Mouse (Mus musculus): ENCODE measurements around the gene Mepce. TPM values are rescaled to one million over a fixed set of nuclear protein-coding genes. Genes with fewer than 3 reads are reported as not detected.
A peak's percentile ranks its signal among the peaks of the same experiment; 100 is the strongest.

Mepce gene
- total and polyA plus RNA-seq, 3 experiments: 27.8 to 173 (median 53.9) TPM

DNA sequence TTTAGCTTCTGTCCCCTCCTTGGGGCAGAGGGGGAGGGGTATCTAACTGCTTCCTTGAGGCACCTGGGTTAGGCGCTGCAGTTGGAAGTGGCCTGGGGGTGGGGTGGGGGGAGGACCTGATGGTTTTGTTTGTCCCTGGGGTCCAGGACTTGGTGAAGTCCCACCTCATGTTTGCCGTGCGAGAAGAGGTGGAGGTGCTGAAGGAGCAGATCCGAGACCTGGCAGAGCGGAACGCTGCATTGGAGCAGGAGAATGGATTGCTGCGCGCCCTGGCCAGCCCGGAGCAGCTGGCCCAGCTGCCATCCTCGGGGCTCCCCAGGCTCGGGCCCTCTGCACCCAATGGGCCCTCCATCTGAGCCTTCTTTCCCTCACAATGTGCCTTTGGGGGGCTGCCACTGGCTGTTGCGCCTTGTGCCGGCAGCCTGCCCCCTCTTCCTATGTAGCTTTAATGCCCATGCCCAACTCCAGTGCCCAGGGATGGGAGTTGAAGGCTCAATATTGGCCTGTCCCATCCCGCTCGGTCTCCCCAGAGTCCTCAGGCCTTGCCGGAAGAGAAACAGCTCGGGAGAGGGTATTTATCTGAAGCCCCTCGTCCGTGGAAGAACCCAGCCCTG lies 28.4 kb downstream of the Mepce start:
- H3K36me3 ChIP-seq (replicated peaks): peaks cover 75% of the 10 kb centered on the region
- DNase-seq (ENCODE audit: low spot score) (no peak), ATAC-seq (ENCODE audit: extremely low read depth, insufficient number of reproducible peaks, low FRiP score, poor library complexity, severe bottlenecking) (no peak)
- no peak overlapping the region for H3K4me3 ChIP-seq (ENCODE audit: low read depth, low read length)
- H3K27me3 ChIP-seq (ENCODE audit: insufficient read depth, low read length): no peaks in the 10 kb centered on the region
- no peak for TF ChIP-seq POLR2AphosphoS5 (IDR thresholded peaks at IDR 0.05; ENCODE audit: insufficient replicate concordance, low read depth, low read length)
- no peak for TF ChIP-seq CTCF (IDR thresholded peaks at IDR 0.05; ENCODE audit: low read depth, low read length)
- no peak for TF ChIP-seq TAL1 (conservative IDR thresholded peaks at IDR 0.05; ENCODE audit: low read depth, low read length)
- TF ChIP-seq GATA2 (IDR thresholded peaks at IDR 0.05; ENCODE audit: borderline replicate concordance, low read depth, low read length): no peak
- no peak for TF ChIP-seq GATA1 (IDR thresholded peaks at IDR 0.05; ENCODE audit: borderline replicate concordance, low read length)
- no peaks in the 10 kb centered on the region for H3K9me3 ChIP-seq (replicated peaks)
- peaks cover 56% of the 10 kb centered on the region for H3K4me1 ChIP-seq (ENCODE audit: insufficient read depth, low read depth, low read length)

DNA sequence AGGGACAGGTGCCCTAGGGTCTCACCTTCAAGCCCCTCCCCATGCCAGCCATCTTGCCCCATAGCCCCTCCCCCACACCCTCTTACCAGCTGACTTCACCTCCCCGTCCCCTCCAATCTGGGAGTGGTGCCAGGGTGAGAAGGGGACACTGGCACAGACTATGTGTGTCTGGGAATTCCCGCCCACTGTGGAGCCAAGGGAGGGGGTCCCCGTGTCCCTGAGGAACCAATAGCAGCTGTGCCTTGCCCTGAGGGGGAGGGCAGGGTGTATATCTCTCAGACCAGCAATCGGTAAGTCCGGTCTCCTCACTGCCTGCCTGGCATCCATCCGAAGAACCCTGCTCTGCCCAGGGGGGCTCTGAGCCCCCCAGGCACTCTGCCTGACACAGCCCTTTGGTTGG lies 29.6 kb downstream of the Mepce start:
- Histone ChIP-seq H3K36me3 (replicated peaks) (peaks cover 86% of the 10 kb centered on the region), H3K9me3 (replicated peaks) (no peaks in the 10 kb centered on the region), H3K27me3 (ENCODE audit: insufficient read depth, low read length) (no peaks in the 10 kb centered on the region), H3K4me1 (ENCODE audit: insufficient read depth, low read depth, low read length) (peaks cover 67% of the 10 kb centered on the region), H3K4me3 (ENCODE audit: low read depth, low read length) (no peak overlapping the region)
- TF ChIP-seq GATA1 (IDR thresholded peaks at IDR 0.05; ENCODE audit: borderline replicate concordance, low read length) (no peak), POLR2AphosphoS5 (IDR thresholded peaks at IDR 0.05; ENCODE audit: insufficient replicate concordance, low read depth, low read length) (no peak), CTCF (IDR thresholded peaks at IDR 0.05; ENCODE audit: low read depth, low read length) (no peak), GATA2 (IDR thresholded peaks at IDR 0.05; ENCODE audit: borderline replicate concordance, low read depth, low read length) (no peak), TAL1 (conservative IDR thresholded peaks at IDR 0.05; ENCODE audit: low read depth, low read length) (no peak)
- ATAC-seq (ENCODE audit: extremely low read depth, insufficient number of reproducible peaks, low FRiP score, poor library complexity, severe bottlenecking) (no peak), DNase-seq (ENCODE audit: low spot score) (no peak)

DNA sequence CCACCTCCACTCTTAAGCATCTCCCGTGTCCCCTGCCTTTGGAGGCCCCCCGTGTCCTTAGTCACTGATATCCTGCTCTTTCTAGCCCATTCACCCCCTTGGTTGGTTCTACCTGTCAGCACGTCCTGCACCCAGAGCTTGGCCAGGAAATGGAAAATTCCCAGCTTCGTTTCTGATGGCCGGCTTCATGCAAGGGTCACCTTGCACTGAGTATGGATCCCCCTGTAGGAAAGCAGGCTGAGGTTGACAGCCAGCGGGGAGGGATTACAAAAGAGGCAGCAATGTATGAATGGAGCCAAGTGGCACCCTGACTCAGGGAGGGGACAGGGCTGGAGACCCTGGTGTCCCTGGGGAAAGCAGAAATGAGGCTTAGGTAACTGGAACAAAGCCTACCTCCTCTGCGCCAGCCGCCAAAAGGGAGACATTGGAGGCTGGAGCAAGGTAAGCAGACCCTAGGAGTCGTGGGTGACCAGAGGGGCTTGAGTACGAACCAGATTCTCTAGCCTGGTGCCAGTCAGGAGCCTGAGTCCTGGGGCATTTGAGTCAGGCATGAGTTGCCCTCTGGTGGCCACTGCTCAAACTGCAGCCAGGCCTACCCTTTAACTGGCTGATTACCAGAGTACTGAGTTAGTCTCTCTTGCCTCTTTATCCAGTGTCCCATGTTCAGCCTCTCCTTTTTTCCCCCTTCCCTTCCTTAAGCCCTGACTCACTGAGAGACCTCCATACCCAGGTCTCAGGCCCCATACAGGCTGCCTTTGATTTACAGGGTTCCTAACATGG lies 30.4 kb downstream of the Mepce start:
- Histone ChIP-seq H3K9me3 (replicated peaks) (no peaks in the 10 kb centered on the region), H3K4me3 (ENCODE audit: low read depth, low read length) (no peak overlapping the region), H3K36me3 (replicated peaks) (peaks cover 90% of the 10 kb centered on the region), H3K4me1 (ENCODE audit: insufficient read depth, low read depth, low read length) (peaks cover 75% of the 10 kb centered on the region), H3K27me3 (ENCODE audit: insufficient read depth, low read length) (no peaks in the 10 kb centered on the region)
- ATAC-seq (ENCODE audit: extremely low read depth, insufficient number of reproducible peaks, low FRiP score, poor library complexity, severe bottlenecking): peak; percentile 25; the same call in 1 of the 2 replicates
- peak; percentile 75 for DNase-seq (ENCODE audit: low spot score)
- TF ChIP-seq CTCF (IDR thresholded peaks at IDR 0.05; ENCODE audit: low read depth, low read length) (peak; percentile 99), GATA1 (IDR thresholded peaks at IDR 0.05; ENCODE audit: borderline replicate concordance, low read length) (no peak)

GRCm38 (mm10) chr5:137756106-137756505 lies 31.3 kb downstream of the Mepce start:
- TF ChIP-seq CTCF (IDR thresholded peaks at IDR 0.05; ENCODE audit: low read depth, low read length) (no peak), GATA1 (IDR thresholded peaks at IDR 0.05; ENCODE audit: borderline replicate concordance, low read length) (no peak), GATA2 (IDR thresholded peaks at IDR 0.05; ENCODE audit: borderline replicate concordance, low read depth, low read length) (no peak), POLR2AphosphoS5 (IDR thresholded peaks at IDR 0.05; ENCODE audit: insufficient replicate concordance, low read depth, low read length) (no peak), TAL1 (conservative IDR thresholded peaks at IDR 0.05; ENCODE audit: low read depth, low read length) (no peak)
- Histone ChIP-seq H3K27me3 (ENCODE audit: insufficient read depth, low read length) (no peaks in the 10 kb centered on the region), H3K4me3 (ENCODE audit: low read depth, low read length) (no peak overlapping the region), H3K36me3 (replicated peaks) (peaks cover 95% of the 10 kb centered on the region), H3K9me3 (replicated peaks) (no peaks in the 10 kb centered on the region), H3K4me1 (ENCODE audit: insufficient read depth, low read depth, low read length) (peaks cover 80% of the 10 kb centered on the region)
- ATAC-seq (ENCODE audit: extremely low read depth, insufficient number of reproducible peaks, low FRiP score, poor library complexity, severe bottlenecking) (no peak), DNase-seq (ENCODE audit: low spot score) (no peak)

- H3K9me3 ChIP-seq (replicated peaks): no peaks in the 10 kb centered on the region
- DNase-seq (ENCODE audit: low spot score) (no peak), ATAC-seq (ENCODE audit: extremely low read depth, insufficient number of reproducible peaks, low FRiP score, poor library complexity, severe bottlenecking) (no peak)
- no peak overlapping the region for H3K4me3 ChIP-seq (ENCODE audit: low read depth, low read length)
- peaks cover 95% of the 10 kb centered on the region for H3K36me3 ChIP-seq (replicated peaks)
- TF ChIP-seq TAL1 (conservative IDR thresholded peaks at IDR 0.05; ENCODE audit: low read depth, low read length): no peak
- TF ChIP-seq POLR2AphosphoS5 (IDR thresholded peaks at IDR 0.05; ENCODE audit: insufficient replicate concordance, low read depth, low read length): no peak
- TF ChIP-seq CTCF (IDR thresholded peaks at IDR 0.05; ENCODE audit: low read depth, low read length): no peak
- TF ChIP-seq GATA2 (IDR thresholded peaks at IDR 0.05; ENCODE audit: borderline replicate concordance, low read depth, low read length): no peak
- no peak for TF ChIP-seq GATA1 (IDR thresholded peaks at IDR 0.05; ENCODE audit: borderline replicate concordance, low read length)
- peaks cover 85% of the 10 kb centered on the region for H3K4me1 ChIP-seq (ENCODE audit: insufficient read depth, low read depth, low read length)
- no peaks in the 10 kb centered on the region for H3K27me3 ChIP-seq (ENCODE audit: insufficient read depth, low read length)
Observed at GRCm38 (mm10) chr5:137755425-137755824, 32.0 kb downstream of the Mepce start.

GRCm38 (mm10) chr5:137753111-137753832 lies 34.2 kb downstream of the Mepce start:
- Histone ChIP-seq H3K9me3 (replicated peaks) (no peaks in the 10 kb centered on the region), H3K36me3 (replicated peaks) (peaks cover 91% of the 10 kb centered on the region), H3K4me1 (ENCODE audit: insufficient read depth, low read depth, low read length) (peaks cover 87% of the 10 kb centered on the region), H3K4me3 (ENCODE audit: low read depth, low read length) (no peak overlapping the region), H3K27me3 (ENCODE audit: insufficient read depth, low read length) (no peaks in the 10 kb centered on the region)
- TF ChIP-seq TAL1 (conservative IDR thresholded peaks at IDR 0.05; ENCODE audit: low read depth, low read length): no peak
- TF ChIP-seq POLR2AphosphoS5 (IDR thresholded peaks at IDR 0.05; ENCODE audit: insufficient replicate concordance, low read depth, low read length): no peak
- no peak for TF ChIP-seq GATA1 (IDR thresholded peaks at IDR 0.05; ENCODE audit: borderline replicate concordance, low read length)
- TF ChIP-seq GATA2 (IDR thresholded peaks at IDR 0.05; ENCODE audit: borderline replicate concordance, low read depth, low read length): no peak
- TF ChIP-seq CTCF (IDR thresholded peaks at IDR 0.05; ENCODE audit: low read depth, low read length): no peak
- ATAC-seq (ENCODE audit: extremely low read depth, insufficient number of reproducible peaks, low FRiP score, poor library complexity, severe bottlenecking) (no peak), DNase-seq (ENCODE audit: low spot score) (no peak)
